Mouse (Mus musculus): ENCODE results near the gene Cd160. TPM values are rescaled to one million over a fixed set of nuclear protein-coding genes. Genes with fewer than 3 reads are reported as not detected.
A peak's percentile ranks its signal among the peaks of the same experiment; 100 is the strongest.

Cd160 gene
- total RNA-seq (2021): not detected
- long read RNA-seq: 0 reads

- DNase-seq (ENCODE audit: low spot score in 2 of 2): no peak
These were observed at the start of gene Cd160, which contains the start of gene Pdzk1 for GRCm38 (mm10) chr3:96828984-96829383. TSS of gene Cd160 (minus strand) at chr3:96829351. TSS of gene Pdzk1 (plus strand) at chr3:96829284.

- DNase-seq (ENCODE audit: low spot score in 2 of 2): no peak
These were observed 45.8 kb upstream of the Cd160 start for GRCm38 (mm10) chr3:96874808-96875571.

- DNase-seq (ENCODE audit: low spot score in 2 of 2): no peak
These were observed 43.4 kb upstream of the Cd160 start for GRCm38 (mm10) chr3:96872501-96872900.

- peak in 1 of 2 experiments; percentile 20 for DNase-seq (ENCODE audit: low spot score in 2 of 2)
These were observed 41.9 kb upstream of the Cd160 start for GRCm38 (mm10) chr3:96871070-96871469.

- peak in 1 of 2 experiments; percentile 23 for DNase-seq (ENCODE audit: low spot score in 2 of 2)
These were observed 41.1 kb upstream of the Cd160 start for GRCm38 (mm10) chr3:96870270-96870669.

- no peak for DNase-seq (ENCODE audit: low spot score in 2 of 2)
These were observed 39.9 kb upstream of the Cd160 start for GRCm38 (mm10) chr3:96869091-96869490.

- DNase-seq (ENCODE audit: low spot score in 2 of 2): no peak
These were observed 39.4 kb upstream of the Cd160 start for GRCm38 (mm10) chr3:96868566-96868965.

GRCm38 (mm10) chr3:96867863-96868262, 38.7 kb upstream of the Cd160 start:
- DNase-seq (ENCODE audit: low spot score in 2 of 2): no peak

GRCm38 (mm10) chr3:96860498-96860897, 31.3 kb upstream of the Cd160 start:
- DNase-seq (ENCODE audit: low spot score in 2 of 2): no peak

- no peak for DNase-seq (ENCODE audit: low spot score in 2 of 2)
These were observed 26.7 kb upstream of the Cd160 start for GRCm38 (mm10) chr3:96855833-96856232.

- no peak for DNase-seq (ENCODE audit: low spot score in 2 of 2)
These were observed 25.2 kb upstream of the Cd160 start for GRCm38 (mm10) chr3:96854376-96854775.

- DNase-seq (ENCODE audit: low spot score in 2 of 2): no peak
These were observed 23.4 kb upstream of the Cd160 start for GRCm38 (mm10) chr3:96852561-96852960.

- no peak for DNase-seq (ENCODE audit: low spot score in 2 of 2)
These were observed 20.1 kb upstream of the Cd160 start for GRCm38 (mm10) chr3:96849168-96849727.

GRCm38 (mm10) chr3:96848470-96848869, 19.3 kb upstream of the Cd160 start:
- peak; percentile 41 to 47 for DNase-seq (ENCODE audit: low spot score in 2 of 2)

GRCm38 (mm10) chr3:96847661-96848060, 18.5 kb upstream of the Cd160 start:
- DNase-seq (ENCODE audit: low spot score in 2 of 2): no peak

- no peak for DNase-seq (ENCODE audit: low spot score in 2 of 2)
These were observed 17.8 kb upstream of the Cd160 start for GRCm38 (mm10) chr3:96846985-96847384.

- no peak for DNase-seq (ENCODE audit: low spot score in 2 of 2)
These were observed 16.7 kb upstream of the Cd160 start for GRCm38 (mm10) chr3:96845806-96846205.

- no peak for DNase-seq (ENCODE audit: low spot score in 2 of 2)
These were observed 16.0 kb upstream of the Cd160 start for GRCm38 (mm10) chr3:96845191-96845590.

GRCm38 (mm10) chr3:96838996-96839645, 10.0 kb upstream of the Cd160 start:
- no peak for DNase-seq (ENCODE audit: low spot score in 2 of 2)

- no peak for DNase-seq (ENCODE audit: low spot score in 2 of 2)
These were observed 7.3 kb upstream of the Cd160 start for GRCm38 (mm10) chr3:96836414-96836813.

GRCm38 (mm10) chr3:96834587-96835348, 5.6 kb upstream of the Cd160 start:
- no peak for DNase-seq (ENCODE audit: low spot score in 2 of 2)
